Mouse (Mus musculus): ENCODE data around the gene Gm20708.
"Not testable (repeated sequence)": the region's sequence is repeated elsewhere in the genome, so short reads cannot be mapped to it uniquely, and the experiment has no call there.

The Gm20708 gene

GRCm38 (mm10) chr11:117781199-117781821, 28.2 kb upstream of the Gm20708 start:
- peak; percentile 23 for DNase-seq

- no peak for DNase-seq
These were observed 27.3 kb upstream of the Gm20708 start, which contains the start of the genes Tmc8 and Tmc6 for GRCm38 (mm10) chr11:117781993-117782704. Gene Tmc8 (plus strand): TSS chr11:117782076. Gene Tmc6 (minus strand): TSS chr11:117782198.

DNA sequence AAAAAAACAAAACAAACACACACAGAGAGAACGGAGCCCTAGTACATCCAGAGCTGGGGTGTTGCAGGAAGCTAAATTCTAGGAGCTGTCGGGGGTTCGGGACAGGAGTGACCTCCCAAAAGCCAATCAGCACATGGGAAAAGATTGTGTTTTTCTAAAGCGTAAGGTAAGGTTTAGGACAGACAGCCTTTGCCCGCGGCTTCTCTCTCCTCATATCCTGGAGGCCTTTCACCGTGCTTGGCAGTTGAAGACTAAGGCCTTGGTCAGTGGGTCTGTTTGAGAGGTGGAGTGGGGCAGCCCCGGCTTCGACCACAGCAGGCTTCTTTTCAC, 26.8 kb upstream of the Gm20708 start:
- no peak for DNase-seq

- peak; percentile 81 for DNase-seq
These were observed 26.4 kb upstream of the Gm20708 start for GRCm38 (mm10) chr11:117783089-117783488.

GRCm38 (mm10) chr11:117783683-117784309, 25.7 kb upstream of the Gm20708 start:
- DNase-seq: peak; percentile 44

DNA sequence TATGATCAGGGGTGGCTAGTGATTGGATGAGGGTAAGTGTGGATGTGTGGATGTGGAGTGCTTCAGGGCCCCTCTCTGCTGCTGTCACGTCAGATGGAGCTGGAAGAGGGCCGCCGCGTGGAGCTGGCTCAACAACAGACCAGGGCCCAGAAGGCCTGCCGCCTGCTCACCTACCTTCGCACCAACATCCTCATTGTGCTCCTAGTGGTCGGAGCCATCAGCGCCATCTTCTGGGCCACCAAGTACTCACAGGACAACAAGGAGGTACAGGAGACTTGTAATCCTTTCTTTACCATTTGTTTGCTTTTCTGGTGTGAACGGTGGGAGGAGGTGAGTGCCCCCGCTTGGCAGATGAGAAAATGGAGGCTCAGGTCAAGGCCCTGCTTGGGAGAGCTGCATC, 23.2 kb upstream of the Gm20708 start:
- peak; percentile 79 for DNase-seq

DNA sequence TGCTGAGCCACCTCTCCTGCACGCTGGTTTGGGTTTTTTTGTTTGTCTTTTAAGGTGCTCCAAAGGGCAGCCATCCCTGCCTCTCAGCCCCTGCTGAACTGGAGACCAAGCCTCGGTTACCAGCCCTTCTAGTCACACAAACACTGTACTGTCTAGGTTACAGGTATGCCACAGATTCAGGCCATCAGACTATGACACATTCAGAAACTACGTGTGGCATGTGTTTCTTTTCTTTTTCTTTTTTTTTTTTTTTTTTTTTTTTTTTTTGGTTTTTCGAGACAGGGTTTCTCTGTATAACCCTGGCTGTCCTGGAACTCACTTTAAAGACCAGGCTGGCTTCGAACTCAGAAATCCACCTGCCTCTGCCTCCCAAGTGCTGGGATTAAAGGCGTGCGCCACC, 21.0 kb upstream of the Gm20708 start:
- not testable (repeated sequence) for DNase-seq

- DNase-seq: peak; percentile 64
These were observed 19.2 kb upstream of the Gm20708 start for GRCm38 (mm10) chr11:117790286-117790685.

GRCm38 (mm10) chr11:117790703-117791440, 18.6 kb upstream of the Gm20708 start:
- DNase-seq: peak; percentile 26

DNA sequence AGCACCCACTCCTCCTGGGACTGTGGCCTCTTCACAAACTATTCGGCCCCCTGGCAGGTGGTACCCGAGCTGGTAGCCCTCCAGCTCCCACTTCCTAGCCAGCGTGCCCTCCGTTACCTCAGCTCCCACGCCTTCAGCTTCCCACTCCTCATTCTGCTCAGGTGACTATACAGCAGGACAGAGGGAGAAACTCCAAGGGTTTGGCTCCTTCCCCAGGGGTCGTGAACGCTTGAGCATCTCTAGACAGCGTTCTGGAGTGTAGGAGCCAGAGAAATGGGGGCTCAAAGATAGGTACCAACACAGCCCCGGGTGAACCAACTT, 18.1 kb upstream of the Gm20708 start:
- DNase-seq: no peak

- DNase-seq: peak; percentile 72
These were observed 17.1 kb upstream of the Gm20708 start for GRCm38 (mm10) chr11:117792281-117792888.

DNA sequence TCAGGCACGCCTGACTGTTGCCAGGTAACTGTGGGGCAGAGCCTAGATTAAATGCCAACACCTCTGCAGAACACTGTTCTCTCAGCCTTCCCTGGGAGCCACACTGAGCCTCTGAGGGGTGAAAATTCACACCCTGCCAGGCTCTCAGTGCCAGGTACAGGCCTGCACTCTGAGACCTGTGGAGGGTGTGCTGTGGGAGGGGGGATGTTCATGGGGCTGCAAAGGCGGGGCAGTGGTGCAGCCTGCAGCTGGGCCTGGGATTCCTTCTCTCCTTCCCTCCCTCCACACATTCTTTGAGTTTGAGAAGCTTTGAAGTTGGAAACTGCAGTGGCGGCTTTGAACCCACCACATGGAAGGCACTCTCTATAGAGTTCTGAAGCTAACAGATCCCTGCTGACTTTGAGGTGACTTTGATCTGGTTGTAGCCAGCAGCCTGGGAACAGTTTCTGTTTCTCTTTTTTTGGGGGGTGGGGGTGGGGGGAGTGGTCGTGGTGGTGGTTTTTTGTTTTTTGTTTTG, 15.4 kb upstream of the Gm20708 start:
- DNase-seq: no peak

GRCm38 (mm10) chr11:117796954-117797353, 12.5 kb upstream of the Gm20708 start:
- no peak for DNase-seq

DNA sequence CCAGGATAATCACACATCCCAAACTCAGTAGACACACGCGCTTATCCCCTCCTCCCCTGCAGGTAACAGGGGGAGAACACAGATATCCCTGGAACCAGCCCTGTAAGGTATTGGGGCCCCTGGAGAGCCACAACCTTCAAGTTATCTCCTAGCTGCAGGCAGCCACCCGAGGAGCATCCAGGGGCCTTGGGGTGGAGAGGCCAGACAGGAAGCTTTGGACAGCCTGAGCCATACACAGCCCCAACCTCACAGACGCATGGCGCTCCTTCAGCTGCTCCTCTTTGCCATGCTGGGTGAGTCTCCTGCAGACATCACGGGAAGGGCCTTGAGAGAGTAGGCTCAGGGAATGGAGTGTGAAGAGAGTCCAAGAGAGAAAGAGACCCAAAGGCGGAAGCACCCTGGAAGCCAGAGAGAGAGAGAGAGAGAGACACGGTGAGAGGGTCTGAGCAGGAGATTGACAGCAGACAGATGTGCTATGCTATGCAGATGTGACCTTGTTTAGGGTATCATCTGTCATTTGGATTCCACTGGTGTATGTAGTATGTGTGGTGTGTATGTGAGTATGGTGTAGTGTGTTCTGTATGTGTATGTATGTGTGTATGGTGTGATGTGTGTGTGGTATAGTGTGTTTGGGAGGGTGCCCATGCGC, 11.8 kb upstream of the Gm20708 start, which contains the start of gene 6030468B19Rik:
Gene 6030468B19Rik (plus strand): TSS at position 150 of the 649 bp plus-strand sequence.
- DNase-seq: no peak

- DNase-seq: peak; percentile 14
These were observed 11.3 kb upstream of the Gm20708 start for GRCm38 (mm10) chr11:117798160-117798541.

- DNase-seq: no peak
These were observed 10.3 kb upstream of the Gm20708 start for GRCm38 (mm10) chr11:117799174-117799573.

- DNase-seq: no peak
These were observed 9.4 kb upstream of the Gm20708 start for GRCm38 (mm10) chr11:117800038-117800437.

DNA sequence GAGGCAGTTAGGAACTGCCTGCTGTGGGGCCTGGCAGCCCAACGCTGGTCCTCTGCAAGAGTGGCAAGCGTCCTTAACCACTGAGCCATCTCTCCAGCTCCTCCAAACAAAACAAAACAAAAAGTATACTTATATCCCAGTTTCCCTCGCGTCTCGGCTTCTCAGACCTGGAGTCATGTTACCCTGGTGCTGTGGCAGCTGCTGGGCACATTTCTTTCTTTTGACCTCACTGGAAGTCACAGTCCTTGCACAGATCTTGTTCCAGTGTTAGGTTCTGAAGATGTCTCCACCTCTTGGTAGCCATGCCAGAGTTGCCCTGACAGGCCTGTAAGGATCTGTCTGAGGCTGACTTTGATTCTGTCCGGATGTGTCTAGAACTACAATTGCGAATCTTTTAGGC, 7.8 kb upstream of the Gm20708 start:
- DNase-seq: no peak

GRCm38 (mm10) chr11:117803166-117803688, 6.2 kb upstream of the Gm20708 start:
- DNase-seq: no peak

DNA sequence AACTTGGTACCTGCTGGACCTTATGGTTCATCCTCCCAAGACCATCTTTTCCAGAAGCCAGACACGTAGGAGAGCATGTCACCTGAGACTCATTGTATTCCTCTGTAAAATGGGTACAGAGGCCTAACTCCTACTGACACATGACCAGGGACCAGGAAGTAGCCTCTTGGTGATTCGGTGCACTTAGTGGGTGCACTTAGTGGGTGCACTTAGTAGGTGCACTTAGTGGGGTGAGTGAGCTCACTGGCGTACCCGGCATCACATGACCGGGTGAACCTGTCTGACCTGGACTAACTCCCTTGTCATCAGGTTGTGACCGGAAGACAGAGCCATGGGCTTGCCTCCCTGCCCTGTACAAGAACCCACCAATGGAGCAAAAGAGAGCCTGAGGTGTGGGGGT, 2.7 kb upstream of the Gm20708 start:
- no peak for DNase-seq

GRCm38 (mm10) chr11:117810401-117811046, 1.1 kb downstream of the Gm20708 start:
- DNase-seq: peak; percentile 91
